Mouse (Mus musculus) liver, embryonic 14.5 days (tissue): ENCODE measurements around the gene Cyp2w1.

Experiments used
- CTCF ChIP-seq: IDR thresholded peaks from 2 replicates; pipeline ENCODE4 v1.5.1; 2016; ENCODE audit warnings: antibody characterized with exemption, low read depth, control low read depth
- EP300 ChIP-seq: IDR thresholded peaks from 2 replicates; pipeline ENCODE4 v1.6.1; 2016; ENCODE audit warnings: antibody characterized with exemption, low read depth

- TF ChIP-seq CTCF = no peak
- no peak for TF ChIP-seq EP300
These were observed 35.3 kb upstream of the Cyp2w1 start for GRCm38 (mm10) chr5:139316982-139317675.
